Mouse (Mus musculus) forelimb bud, embryonic 11.5 days (tissue): ENCODE data around the gene Mrpl20.
"Not testable (repeated sequence)": the region's sequence is repeated elsewhere in the genome, so short reads cannot be mapped to it uniquely, and the experiment has no call there.

ENCODE experiments used
- DNase-seq: peaks from one replicate; pipeline ENCODE4 v3.0.0-alpha.2; 2012; ENCODE audit warnings: low read depth, low spot score

Mrpl20 gene

DNA sequence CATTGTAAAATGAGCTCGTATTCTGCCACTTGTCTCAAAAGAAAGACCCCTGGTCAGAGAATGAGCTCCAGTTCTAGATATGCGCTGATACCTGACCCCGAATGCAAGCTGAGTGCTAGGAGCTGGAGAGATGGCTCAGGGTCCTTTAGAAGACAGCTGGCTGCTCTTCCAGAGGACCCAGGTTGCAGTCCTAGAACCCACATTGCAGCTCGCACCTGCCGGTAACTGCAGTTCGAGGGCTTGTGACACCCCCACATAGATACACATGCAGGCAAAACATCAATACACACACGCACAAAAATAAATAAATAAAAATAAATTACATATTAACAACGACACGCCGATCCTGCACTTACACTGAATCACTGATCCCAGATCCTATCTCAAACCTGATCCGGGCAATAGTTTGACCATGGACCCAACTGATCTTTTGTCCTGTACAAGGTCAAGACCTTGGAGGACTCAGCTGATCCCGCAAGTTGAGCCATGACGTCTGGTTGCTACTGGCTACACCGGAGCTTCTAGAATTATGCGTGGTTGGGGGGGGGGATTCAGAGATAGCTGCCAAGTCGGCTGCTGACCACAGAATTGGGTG lies 19.1 kb upstream of the Mrpl20 start:
- no peak for DNase-seq

- DNase-seq = peak; percentile 74
Observed at GRCm38 (mm10) chr4:155784081-155784701, 18.5 kb upstream of the Mrpl20 start.

GRCm38 (mm10) chr4:155785246-155785645 lies 17.4 kb upstream of the Mrpl20 start:
- DNase-seq = no peak

DNA sequence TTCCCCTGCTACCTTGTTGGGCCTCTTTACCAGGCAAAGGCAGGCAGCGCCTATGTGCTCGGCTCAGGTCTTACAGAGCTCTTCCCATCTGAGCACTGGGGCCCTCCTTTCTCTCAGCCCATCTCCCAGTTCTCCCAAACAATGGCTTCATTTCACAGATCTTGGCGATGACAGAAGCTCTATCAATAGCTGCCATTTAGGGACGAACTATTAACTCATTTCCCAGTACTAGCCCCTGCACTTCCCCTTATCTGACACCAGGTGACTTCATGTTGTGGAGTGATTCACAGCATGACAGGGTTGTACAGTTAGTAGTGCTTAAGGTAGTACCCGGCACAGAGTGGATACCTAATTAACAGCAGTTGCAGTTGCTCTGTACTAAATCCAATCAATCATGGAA lies 16.9 kb upstream of the Mrpl20 start, which contains the start of gene Tmem88b:
Gene Tmem88b, minus strand, starts transcription at position 56 of the 400 bp plus-strand sequence.
- DNase-seq = no peak

- no peak for DNase-seq
Observed at GRCm38 (mm10) chr4:155788300-155788699, 14.4 kb upstream of the Mrpl20 start.

- not testable (repeated sequence) for DNase-seq
Observed at GRCm38 (mm10) chr4:155788833-155789232, 13.8 kb upstream of the Mrpl20 start.

DNA sequence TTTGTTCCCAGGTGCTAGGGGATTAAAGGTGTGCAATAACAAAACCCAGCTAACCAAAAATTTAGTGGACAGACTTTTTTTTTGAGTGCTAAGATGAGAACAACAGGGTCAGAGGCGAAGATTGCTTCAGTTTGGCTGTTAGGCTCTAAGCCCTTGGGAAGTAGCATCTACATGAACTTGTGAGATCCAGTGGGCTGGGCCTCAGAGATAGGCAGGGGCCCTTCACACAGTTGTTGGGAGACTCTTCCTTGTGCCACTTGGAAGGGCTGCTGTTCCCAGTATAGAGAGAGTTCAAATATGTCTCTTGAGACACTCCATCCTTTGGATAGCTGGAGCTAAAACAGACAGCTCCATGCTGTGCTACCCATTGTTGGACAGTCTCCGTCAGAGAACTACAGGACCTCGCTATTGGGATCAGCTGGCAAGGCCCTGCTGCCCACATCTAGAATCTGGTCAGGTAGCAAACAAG lies 12.6 kb upstream of the Mrpl20 start, which contains the start of gene Ankrd65:
Gene Ankrd65, plus strand, starts transcription at position 419 of the 469 bp plus-strand sequence.
- DNase-seq = no peak

DNA sequence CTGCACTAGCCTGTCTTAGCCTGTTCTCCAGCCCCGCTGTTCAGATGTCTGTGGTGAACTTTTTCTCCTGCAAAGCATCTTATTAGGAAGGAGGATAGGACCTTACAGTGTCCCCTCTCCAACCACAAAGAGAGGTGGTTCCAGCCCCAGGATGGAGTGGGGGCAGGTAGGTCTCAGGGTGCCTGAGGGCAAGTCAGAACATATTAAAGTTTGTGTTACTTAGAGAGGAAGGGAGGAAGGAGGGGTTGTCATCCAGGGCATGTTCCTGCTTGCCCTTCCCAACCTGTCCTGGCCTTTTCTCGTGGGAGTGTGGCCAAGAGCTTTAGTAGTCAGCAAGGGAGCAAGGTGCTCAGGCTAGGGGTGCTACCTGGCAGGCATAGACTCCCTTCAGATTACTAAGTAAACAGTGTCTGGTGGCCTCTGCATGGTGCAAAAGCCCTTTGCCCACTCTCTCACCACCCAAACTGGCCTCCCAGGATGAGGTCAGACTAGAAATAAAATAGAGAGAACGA lies 12.0 kb upstream of the Mrpl20 start:
- no peak for DNase-seq

DNA sequence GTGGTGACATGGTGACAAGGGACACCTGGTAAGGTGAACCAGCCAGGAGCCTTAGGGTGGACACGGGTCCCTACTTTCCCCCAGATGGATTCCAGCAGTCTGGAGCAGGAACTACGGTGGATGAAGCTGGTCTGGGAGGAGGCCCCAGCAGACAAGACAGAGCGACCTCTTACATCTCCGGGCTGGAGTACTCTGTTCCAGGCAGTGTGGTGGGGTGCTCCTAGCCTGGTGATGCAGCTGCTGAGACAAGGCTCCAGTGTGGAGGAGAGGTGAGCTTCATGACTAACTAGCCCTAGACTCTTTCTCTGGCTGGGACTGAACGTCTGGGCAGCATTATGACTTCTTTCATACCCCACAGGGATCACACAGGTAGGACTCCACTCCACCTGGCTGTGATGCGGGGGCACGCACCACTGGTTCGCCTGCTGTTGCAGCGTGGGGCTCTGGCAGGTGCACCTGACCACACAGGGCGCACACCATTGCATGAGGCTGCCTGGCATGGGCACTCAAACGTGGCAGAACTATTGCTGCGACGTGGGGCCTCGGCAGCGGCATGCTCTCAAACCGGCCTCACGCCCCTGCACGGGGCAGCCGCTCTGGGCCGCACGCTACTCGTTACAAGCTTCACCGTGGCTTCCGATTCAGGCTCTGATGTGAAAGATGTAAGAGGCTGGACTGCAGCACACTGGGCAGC lies 11.3 kb upstream of the Mrpl20 start:
- DNase-seq = no peak

DNA sequence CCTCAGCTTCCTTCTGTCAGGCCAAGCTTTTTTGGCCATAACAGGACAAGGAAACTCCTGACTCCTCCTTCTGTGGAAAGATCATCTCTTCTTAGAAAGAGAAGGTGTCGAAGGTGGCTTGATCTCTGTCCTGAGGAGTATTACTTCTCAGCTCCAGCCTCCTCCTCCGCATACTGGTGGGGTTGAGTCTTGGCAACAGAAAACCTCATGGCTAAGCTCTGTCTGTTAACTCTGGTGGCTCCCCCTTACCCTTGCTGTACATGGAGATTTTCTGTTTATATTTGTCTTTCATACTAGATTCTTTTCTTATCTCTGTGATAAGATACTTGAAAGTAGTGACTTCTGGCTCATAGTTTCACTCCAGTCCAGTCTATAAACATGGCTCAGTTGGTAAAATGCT lies 8.9 kb upstream of the Mrpl20 start:
- DNase-seq = no peak

DNA sequence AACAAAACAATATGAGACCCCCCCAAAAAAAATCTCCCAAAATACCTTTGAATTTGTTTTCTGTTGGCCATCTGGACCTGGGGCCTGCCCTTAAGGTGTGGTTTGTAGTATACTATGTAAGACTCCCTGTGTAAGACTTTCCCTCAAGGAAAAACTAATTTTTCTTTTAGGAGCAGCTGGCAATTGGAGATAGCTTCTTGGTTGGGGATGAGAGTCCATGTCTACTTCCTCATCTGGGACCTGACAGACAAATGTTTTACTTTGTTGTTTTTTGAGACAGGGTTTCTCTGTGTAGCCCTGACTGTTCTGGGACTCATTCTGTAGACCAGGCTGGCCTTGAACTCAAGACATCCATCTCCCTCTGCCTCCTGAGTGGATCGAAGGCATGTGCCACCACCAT lies 603 bp upstream of the Mrpl20 start:
- no peak for DNase-seq

- peak; percentile 95 for DNase-seq
Observed at GRCm38 (mm10) chr4:155803340-155804041, 813 bp downstream of the Mrpl20 start.

GRCm38 (mm10) chr4:155807841-155808240 lies 5.2 kb downstream of the Mrpl20 start:
- no peak for DNase-seq

- peak; percentile 94 for DNase-seq
Observed at GRCm38 (mm10) chr4:155811929-155812664, 9.4 kb downstream of the Mrpl20 start, which contains the start of gene Ccnl2. Ccnl2 (plus strand) TSS chr4:155812489.

DNA sequence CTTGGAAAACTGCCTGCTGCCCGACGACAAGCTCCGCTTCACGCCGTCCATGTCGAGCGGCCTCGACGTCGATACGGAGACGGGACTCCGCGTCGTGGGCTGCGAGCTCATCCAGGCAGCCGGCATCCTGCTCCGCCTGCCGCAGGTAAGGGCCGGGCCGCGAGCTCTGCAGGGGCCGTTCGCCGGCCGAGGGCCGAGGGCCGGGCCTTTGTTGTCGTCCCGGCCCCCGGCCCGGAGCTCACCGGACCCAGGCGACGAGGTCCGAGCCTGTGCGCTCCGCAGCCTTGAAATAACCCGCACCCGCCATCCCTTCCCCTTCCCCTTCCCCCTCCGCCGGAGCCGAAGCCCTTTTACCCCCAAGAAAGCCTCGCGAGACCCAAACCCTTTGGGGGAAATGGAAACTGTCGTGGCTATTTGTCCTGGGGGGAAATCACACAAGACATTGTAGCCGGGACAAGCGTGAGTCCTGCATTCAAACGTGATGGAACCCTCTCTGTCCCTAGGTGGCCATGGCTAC lies 10.0 kb downstream of the Mrpl20 start:
- no peak for DNase-seq

DNA sequence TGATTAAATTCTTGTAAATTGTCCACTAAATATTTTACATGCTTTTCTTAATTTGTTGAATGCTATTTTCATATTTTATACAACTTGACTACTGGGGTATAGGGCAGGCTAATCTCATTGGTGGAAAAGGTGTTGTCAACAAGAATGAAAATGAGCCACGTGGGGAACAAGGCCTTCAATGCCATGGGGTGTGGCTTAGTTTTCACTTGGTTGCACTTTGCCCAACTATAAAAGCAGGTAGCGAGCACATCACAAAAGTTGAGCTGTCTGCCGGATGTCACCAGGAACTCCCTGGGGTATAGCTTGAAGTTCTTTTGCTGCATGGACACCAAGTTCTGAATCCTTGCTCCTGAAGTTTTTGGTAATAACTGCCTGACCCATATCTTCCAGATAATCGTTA lies 14.9 kb downstream of the Mrpl20 start:
- no peak for DNase-seq

- no peak for DNase-seq
Observed at GRCm38 (mm10) chr4:155821025-155821424, 18.3 kb downstream of the Mrpl20 start.

DNA sequence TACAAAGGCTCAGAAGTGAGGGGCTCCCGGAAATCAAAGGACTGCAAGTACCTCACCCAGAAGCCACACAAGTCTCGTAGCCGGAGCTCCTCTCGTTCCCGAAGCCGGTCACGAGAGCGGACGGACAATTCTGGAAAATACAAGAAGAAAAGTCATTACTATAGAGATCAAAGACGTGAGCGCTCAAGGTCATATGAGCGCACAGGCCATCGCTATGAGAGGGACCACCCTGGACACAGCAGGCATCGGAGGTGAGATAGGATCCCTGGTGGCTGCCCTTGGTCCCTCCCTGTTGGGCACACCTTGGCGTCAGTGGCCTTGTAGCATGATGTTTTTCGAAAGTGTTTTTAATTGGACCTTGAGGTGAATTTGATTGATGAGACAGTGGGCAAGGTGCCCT lies 20.8 kb downstream of the Mrpl20 start:
- DNase-seq = no peak

DNA sequence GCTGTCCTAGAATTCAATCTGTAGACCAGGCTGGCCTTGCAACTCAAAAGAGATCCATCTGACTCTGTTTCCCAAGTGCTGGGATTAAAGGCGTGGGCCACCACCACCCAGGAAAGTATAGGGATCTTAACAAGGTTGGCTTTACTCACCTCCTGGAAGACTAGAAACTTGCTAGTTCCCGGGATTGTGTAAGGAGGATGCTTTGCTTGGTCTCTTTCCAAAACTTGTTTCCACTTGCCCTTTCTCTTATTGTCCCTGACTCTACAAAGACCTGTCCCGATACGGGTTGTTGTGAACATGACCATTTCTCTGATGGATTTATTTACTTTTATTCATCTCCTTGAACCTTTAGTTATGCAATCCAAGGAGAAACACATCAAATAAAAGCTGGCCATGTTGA lies 27.2 kb downstream of the Mrpl20 start:
- no peak for DNase-seq

- DNase-seq = no peak
Observed at GRCm38 (mm10) chr4:155830596-155830995, 27.9 kb downstream of the Mrpl20 start.
